Mouse (Mus musculus): ENCODE data around the gene Raver2.

The Raver2 gene

DNA sequence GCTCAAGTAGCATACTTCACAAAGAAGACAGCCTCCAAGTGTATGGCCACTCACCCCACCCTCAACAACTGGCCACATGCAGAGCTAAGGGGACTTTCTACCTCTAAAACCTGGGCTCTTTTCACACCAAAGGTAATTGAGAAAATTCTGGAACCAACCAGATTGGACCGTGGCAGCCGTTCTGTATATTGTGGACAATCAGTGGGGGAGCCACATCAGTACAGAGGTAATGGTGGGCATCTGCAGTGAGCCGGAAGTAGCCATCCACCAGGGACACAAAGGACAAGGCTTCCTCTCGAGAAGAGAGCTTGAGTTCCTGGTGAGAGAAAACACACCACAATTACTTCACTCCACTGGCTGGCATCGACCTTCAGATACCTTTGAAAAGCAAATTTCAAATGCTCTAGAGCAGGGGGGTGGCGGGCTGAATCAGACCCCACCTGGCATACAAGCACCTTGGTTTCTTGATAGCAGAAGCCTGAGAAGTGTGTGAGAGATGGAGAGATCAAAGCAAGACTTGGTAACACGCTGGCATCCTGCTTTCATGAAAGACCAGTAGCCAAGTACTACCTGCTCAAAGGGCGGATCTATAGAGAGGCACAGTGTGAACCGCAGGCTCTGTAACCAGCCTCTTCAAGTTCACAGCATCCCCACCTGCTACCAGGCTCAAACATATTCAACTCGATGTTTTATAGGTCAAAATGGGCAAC is 106.3 kb downstream of the Raver2 start:
- peak; percentile 53 for DNase-seq (ENCODE audit: low read depth)

GRCm38 (mm10) chr4:101176123-101176522 is 107.3 kb downstream of the Raver2 start:
- no peak for DNase-seq (ENCODE audit: low read depth)

GRCm38 (mm10) chr4:101177796-101178195 is 109.0 kb downstream of the Raver2 start:
- no peak for DNase-seq (ENCODE audit: low read depth)

GRCm38 (mm10) chr4:101179076-101179475 is 110.3 kb downstream of the Raver2 start:
- peak; percentile 43 for DNase-seq (ENCODE audit: low read depth)

- DNase-seq (ENCODE audit: low read depth): no peak
Measured at GRCm38 (mm10) chr4:101179836-101180235, 111.1 kb downstream of the Raver2 start.

- no peak for DNase-seq (ENCODE audit: low read depth)
Measured at GRCm38 (mm10) chr4:101180681-101181080, 111.9 kb downstream of the Raver2 start.

- peak; percentile 88 for DNase-seq (ENCODE audit: low read depth)
Measured at GRCm38 (mm10) chr4:101182603-101183011, 113.8 kb downstream of the Raver2 start.

GRCm38 (mm10) chr4:101185216-101185615 is 116.4 kb downstream of the Raver2 start:
- DNase-seq (ENCODE audit: low read depth): peak; percentile 61

GRCm38 (mm10) chr4:101186591-101186990 is 117.8 kb downstream of the Raver2 start:
- DNase-seq (ENCODE audit: low read depth): no peak

GRCm38 (mm10) chr4:101187381-101187780 is 118.6 kb downstream of the Raver2 start:
- DNase-seq (ENCODE audit: low read depth): peak; percentile 91

DNA sequence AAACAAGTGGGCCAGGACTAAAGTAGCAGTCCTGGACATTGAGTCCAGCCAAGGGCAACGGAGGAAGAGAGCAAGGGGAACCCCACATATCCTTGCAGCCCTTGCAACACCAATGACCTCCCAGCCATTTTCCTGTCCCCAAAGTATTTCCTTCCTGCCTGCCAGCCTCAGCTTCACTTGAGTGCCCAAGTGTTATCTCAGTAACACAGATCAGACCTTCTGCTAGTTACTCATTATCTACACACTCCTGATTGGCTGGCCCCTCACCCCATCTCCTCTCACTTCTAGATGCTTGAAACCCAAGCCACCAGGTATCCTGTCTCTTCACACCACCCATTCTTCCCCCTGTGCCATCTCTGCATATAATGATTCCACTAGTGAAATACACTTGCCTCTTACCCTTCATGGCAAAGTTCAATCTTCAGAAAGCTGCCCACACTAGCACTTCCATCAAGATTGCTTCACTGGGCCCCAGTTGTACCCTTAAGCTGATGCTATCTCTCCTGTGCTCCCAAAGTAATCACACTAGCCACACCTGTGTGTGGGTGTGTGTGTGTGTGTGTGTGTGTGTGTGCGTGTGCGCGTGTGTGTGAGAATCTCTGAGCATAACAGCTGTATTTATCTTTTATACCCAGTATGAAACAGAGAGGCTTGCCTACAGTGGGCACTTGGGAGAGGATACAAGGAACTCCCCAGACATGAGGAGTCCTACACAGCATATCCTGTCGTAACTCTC is 123.6 kb downstream of the Raver2 start:
- peak; percentile 49 for DNase-seq (ENCODE audit: low read depth)

GRCm38 (mm10) chr4:101194170-101194569 is 125.4 kb downstream of the Raver2 start:
- DNase-seq (ENCODE audit: low read depth): peak; percentile 58

DNA sequence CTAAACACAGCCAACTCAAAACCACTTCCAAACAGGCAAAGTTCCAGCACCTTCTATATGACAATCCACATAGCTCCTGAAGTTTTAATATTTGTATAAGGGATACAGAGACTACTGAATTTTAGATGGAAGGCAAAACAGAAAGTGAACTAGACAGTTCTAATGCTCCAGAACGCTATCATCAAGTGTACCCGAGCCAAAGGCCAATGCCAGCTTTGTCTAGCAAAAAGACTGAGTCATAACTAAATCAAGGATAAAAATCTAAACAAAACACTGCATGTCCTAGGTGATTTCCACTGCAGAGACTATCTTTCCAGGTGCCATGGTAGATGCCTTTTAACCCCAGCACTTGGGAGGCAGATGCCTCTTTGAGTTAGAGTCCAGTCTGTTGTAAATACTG is 127.6 kb downstream of the Raver2 start:
- peak; percentile 54 for DNase-seq (ENCODE audit: low read depth)

DNA sequence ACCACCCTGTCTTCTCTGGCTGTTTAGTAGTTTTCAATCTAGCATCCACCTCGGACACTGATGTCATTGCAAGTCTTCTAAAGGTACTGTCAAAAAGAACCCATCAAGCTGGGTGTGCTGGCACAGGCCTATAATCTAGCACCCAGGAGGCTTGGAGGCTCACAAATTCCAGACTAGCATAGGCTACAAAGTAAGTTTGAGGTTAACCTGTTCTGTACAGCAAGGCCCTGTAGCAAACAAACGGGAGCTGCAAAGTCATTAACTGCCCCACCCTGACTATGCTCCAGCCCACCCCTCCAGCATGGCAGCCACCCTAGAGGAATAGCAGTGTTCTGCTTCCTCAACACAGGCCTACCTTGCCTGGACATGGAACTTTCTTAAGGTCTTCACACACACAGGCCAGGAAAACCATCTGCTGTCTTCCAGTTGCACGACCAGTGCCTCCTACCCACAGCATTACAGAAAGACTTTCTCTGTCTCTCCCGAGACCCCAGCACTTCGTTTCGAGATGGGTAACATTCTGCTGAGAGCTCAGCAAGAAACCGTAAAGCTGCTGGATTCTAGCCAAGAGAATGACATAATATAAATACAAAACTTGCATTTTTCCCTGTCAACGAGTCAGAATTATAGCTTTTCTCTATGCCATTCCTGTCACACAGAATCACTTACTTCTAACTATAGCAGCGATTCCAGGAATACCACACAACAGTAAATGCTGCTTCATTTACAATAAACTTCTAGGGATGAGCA is 128.8 kb downstream of the Raver2 start:
- DNase-seq (ENCODE audit: low read depth): no peak

GRCm38 (mm10) chr4:101198333-101198732 is 129.6 kb downstream of the Raver2 start:
- DNase-seq (ENCODE audit: low read depth): no peak

- DNase-seq (ENCODE audit: low read depth): peak; percentile 62
Measured at GRCm38 (mm10) chr4:101199433-101200081, 130.8 kb downstream of the Raver2 start.

All from induced T-regulatory cell, adult 2 months (primary cell).